Mouse (Mus musculus) lung, adult 18-20 months (tissue): ENCODE data around the gene Syt2.

Source experiments
- DNase-seq, 2 experiments: peaks; one replicate each; pipeline ENCODE4 v3.0.0; 2022; ENCODE audit warnings: mixed read lengths in 2 of 2

The Syt2 gene

DNA sequence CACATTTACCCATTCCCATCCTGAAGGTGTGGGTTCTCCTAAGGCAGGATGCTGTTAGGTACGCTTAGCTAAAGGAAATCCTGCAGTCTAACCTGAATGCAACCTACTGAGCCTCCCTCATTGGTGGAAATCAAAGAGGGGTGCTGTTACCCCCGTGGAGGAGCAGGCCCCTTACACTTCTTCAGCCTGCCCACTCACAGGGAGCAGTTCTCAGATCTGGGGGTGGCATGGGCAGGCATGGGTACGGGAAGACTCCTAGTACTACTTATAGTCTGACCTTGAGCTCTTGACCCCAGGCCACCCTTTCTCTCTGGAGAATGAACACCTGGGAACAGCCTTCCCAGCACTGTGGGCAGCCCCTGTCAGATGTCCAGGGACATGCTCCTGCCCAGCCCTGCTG lies 61.0 kb downstream of the Syt2 start:
- DNase-seq = no peak

DNA sequence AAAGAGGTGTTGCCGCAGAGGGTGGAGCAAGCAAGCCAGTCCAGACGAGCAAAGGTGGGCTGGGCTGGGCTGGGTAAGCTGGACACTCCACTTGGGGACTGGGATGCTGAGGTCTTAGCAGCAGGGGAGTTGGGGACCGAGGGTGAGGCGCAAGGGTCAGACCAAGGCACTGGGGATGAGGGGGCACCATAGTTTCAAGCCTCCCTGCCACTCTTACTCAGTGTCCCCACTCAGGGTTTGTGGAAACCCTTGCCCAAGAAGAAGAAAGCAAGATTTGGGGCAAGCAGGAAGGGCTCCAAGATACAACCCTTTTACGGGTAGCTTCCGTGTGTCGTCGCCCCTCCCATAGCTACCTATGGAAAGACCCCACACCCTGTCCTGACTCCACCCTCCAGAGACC lies 61.8 kb downstream of the Syt2 start:
- DNase-seq = no peak

DNA sequence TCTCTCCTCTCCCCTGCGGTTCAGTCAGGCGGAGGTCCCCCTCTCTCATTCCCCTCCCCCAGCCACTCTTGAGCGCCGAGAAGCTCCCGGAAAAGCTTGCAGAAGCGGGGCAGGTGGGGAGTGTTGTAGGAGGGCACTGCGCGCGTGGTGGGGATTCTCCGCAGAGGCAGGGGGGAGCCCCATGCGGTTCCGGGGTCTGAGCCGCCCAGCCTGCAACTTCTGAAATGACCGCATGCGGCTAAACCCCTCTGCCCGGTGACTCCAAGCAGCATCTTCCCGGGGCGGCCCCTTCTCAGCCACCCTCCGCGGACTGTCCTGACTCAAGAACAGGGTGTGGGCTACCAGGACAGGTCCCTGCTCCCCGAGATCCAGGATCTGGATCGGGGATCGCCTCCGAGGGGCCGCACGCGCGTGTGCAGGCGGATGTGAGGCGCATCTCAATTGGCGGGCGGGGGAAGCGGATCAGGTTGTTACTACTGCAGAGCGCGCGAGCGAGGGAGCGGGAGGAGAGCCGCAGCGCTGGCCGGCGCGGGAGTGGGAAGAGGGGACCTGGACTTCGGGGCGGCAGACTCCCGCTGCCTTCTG lies 62.4 kb downstream of the Syt2 start:
- DNase-seq = no peak

DNA sequence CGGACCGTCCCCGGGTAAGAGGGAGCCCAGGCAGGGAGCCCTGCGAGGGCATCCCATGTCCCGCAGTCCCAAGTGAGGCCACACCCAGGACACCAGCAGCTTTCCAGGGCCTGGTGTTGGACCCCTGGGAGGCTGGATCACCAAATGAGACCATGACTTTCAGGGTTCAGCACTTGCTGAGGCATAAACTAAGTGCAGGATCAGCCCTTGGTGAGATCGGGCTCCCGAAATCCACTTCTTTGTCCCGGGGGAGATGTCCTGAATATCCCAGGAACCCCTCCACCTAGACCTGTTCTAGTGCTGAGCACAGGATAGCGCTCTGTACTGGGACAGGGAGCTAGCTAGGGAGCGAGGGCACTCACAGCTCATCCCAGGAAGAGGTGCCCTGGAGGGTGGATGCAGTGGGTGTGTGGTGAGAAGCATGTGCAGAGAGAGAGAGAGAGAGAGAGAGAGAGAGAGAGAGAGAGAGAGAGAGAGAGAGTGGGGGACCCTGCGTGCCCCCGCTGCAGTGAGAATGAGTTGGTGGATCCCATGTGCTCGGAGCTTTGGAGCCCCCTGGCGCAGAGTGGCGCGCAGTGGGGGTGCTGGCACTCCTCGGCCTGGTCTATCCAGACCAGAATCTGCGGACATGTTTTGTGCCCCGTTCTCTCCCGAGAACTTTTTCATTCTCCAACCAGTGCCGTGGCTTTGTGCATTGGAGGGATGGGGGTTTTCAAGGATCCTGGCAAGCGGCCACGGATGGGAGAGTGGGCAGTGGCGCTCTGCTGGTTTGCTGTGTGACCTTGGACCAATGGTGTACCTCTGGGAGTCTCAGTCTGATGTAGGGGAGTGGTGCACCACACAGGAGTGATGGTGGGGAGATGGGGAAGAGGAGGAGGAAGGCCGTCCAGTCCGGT lies 63.2 kb downstream of the Syt2 start:
- DNase-seq = no peak

DNA sequence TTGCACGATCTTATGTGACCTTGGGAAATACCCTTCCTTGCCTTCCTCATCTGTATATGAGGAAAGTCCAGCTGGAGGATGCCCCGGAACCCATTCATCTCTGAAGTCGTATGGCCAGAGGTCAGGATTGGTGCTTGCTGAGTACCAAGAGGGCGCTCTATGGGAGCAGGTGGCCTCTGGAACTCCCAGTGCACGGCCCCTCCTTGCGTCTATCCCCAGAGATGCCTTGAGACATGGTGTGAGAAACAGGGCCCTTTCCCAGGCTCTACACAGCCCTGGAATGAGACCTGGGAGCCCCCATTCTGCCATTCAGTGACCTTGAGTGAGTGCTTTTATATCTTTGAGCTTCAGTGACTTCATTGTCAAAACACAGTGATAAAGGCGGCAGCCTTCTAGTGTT lies 64.6 kb downstream of the Syt2 start:
- no peak for DNase-seq

DNA sequence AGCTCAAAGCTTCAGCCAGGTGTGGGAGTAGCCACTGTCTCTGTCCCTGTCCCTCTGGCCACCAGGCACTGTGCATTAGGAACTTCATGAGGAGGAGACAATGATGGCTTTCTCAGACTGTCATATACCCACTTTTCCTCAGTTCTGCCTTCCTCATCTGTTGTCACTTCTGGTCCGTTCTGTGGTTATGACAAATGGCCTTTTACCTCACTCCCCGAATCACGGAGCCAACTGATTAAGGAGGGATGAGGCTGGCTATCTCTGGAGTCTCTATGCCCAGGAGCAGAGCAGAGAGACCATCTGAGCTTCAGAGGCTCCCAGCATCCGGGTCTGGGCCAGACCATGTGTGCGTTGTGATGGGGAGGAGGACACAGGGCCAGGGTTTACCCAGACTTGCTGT lies 65.2 kb downstream of the Syt2 start:
- DNase-seq = no peak

DNA sequence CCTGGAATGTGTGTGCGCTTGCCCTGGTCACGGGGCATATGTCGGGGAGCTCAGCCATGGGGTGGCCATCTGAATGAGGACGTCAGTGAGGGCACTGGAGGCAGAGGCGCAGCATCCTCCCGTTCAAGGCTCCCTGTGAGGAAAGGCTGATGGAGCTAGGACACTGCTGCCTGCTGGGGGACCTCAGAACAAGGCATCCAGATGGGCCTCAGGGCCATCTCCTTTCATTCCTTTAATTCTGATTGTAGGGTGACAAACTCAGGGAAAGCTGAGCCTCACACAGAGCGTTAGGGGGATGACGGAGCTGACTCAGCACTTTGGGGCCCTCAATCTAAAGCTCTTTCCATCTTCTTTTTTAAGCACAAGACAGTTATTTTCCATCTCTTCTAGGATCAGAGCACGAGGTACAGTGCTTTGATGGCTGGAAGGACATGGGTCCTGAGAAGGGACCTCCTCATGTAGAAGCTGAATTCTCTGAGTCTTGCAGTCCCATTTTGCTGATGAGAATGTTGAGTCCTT lies 66.4 kb downstream of the Syt2 start:
- DNase-seq = no peak

DNA sequence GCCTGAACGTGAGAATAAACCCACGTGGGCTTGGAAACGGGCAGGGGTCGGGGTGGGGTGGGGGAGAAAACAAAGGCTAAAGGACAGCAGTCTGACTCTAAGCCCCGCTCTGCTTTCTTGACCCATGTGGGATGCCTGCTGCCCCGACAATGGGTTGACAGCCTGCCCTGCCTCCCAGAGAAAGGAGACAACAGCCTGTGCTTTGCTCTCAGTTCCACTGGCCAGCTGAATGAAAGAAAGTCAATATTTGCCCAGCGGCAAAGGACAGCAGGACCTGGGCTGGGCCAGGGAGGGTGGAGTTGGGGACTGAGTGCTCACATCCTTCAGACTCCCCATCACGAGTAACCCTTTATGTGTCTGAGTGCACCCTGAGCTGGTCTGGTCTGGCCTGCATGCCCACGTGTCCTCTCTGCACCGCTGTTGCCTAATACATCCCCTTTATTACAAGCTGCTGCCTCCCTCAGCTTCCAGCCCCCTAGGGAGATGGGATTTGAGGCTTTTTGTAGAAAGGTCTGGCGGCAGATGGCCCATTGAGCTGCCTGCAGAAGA lies 67.0 kb downstream of the Syt2 start:
- DNase-seq = peak; percentile 50 to 67

DNA sequence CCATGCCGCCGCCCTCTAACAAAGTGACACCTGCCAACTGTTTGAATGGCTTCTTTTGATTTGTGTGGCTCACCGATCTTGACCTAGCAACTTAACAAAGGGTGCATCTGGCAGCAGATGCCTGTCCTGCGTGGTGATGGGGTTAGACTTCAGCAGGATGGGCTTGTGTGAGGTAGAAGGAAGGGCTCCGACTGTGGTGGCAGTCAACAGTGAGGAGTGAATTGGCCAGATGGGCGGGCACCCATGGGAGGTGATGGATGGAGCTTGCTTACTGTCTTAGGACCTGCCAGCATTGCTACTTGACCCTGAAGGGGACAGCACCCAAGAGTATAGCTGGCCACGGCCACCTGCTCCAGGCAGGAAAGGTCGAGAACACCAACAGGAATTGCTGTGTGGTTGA lies 67.7 kb downstream of the Syt2 start:
- DNase-seq = no peak

DNA sequence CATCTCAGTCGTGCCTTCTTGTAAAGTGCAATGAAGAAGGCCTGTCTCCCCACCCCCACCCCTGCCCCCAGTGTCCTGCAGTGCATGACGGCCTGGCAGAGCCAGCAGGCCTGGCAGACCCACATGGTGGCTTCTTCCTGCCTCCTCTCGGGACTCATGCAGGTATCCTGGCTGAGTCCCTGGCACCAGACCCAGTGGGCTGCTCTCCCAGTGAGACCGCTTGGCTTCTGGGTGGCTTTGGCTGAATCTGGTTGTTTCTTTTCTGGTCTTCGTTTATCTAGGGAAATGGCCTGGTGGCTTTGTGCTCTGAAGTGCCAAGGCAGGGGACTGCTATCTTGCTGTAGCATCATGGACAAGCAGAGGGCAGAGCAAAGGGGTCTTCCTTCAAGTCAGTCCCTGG lies 68.6 kb downstream of the Syt2 start:
- DNase-seq = no peak

DNA sequence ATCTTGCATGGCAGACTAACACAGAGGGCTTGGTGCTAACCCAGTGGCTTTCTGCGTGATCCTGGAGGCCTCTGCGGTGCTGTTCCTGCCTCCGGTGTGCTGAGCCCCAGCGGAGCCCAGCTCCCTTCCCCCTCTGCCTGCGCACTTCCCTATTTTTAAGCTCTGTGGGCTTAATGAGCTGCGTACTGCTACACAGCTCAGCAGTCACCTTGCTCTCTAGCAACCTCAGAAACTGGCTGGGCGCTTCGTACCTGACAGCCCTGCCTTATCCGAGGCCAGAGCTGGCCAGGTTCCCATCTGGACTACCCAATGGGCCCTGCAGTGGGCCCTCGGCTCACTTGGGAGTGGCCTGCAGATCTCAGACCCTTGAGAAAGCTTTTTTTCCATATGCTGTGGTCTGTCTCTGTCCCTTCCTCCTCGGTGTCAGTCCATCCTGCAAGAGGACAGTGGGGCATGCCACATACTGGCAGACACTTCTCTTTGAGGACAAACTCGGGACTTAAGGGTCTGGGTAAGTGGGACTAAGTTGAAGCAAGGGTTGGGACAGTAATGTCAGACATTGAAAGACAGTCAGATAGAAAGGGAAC lies 73.3 kb downstream of the Syt2 start:
- no peak for DNase-seq

DNA sequence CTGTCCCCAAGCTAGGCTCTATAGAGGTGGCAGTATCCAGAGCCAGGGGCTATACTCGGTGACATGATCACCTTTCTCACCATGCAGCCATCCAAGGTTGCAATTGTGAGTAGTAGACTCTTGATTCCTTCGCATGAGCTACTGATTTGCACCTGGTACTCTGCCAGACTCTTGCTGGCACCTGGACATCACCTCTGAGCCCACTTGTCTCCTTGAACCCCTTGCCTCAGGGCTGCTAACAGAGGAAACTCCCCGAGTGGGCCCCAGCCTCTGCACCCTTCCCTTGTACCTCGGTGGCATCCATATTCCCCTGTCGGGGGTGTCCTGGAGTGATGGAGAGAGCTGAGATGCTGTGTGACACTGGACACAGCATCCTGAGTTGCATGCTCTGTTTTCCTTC lies 75.0 kb downstream of the Syt2 start:
- no peak for DNase-seq

DNA sequence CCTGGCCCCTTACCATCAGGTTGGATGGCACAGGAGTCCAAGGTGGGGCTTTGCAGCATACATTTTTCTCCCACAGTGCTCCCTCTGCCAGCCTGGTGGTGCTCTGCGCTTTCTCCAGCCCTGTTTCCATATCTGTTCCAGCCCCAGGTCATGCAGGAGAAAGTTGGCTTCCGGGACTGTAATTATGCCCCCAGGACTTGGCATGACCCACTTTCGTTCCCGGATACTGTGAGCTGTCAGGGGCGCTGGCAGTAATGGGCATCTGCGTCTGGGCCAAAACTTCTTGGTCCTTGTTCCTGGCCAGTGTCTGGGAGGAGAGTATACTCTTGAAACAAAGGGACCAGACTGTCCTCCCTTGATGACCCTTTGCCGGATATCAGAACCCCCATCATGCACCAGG lies 76.4 kb downstream of the Syt2 start:
- no peak for DNase-seq

DNA sequence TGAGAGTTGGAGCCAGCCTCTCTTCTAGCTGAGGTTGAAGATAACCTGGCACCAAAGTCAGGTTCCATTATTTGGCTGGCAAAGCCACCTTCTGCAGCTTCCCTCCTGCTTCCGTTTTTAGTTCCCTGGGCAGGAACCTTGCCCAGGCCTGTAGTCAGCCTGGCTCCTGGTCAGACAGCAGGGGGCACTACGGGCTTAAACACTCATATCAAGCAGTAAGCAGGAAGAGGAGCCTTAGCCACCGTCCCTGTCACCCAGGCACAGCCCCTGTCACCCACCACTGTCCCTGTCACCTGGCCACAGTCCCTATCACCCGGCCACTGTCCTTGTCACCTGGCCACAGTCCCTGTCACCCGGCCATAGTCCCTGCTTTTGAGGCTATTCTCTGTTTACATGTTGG lies 78.8 kb downstream of the Syt2 start:
- DNase-seq = peak; percentile 33 to 44

DNA sequence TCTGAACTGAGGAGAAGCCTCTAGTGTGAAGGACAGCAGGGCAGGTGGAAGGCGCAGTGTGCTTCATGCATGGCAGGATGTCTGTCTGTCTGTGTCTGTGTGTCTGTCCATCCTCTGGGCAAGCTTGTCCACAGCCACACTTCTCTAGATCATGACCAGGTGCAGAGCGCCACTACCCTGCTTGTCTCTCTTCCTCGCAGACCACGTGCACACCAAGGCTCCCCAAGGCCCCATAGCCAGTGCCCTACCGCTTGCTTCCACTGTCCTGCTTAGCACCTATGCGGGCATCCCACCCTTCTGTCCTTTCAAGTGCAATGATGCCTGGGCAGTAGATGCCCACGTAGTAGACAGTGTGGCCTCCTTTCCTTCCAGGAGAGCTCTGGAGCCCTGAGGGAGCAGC lies 80.0 kb downstream of the Syt2 start:
- no peak for DNase-seq

DNA sequence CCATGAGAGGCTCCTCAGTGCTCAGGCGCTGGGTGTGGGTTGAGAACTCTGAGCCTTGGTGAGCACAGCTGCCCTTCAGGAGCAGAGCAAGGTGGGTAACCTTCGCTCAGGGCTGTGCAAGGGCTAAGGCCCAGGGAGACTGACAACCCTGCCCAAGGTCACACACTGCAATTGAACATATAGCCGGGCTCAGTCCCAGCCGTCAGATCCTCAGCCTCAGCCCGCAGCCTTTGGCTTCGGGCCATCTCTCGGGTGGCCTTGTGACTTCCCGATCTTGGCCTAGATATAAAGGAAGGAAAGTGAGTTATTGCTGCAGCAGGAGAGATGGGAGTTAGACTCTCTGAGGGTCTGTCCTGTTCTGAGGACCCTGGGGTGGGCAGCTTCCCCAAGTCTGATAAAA lies 80.8 kb downstream of the Syt2 start:
- DNase-seq = no peak

DNA sequence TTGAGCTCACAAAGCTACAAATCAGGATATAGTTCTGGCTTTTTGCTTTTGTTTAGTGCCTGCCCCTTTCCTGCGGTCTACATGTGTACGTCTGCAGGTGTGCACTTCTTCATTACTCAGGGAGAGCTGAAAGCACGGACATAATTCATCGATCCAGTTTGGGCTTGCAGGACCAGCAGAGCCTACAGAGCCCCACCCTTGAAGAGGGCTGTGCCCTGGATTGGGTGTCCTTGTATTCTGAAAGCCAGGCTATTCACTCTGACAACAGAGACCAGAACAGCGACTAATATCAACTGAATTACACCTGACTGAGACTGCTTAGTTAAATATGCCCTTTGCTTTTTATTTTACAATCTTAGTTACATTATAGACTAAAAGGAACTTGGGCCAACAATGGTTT lies 87.2 kb downstream of the Syt2 start:
- DNase-seq = no peak

DNA sequence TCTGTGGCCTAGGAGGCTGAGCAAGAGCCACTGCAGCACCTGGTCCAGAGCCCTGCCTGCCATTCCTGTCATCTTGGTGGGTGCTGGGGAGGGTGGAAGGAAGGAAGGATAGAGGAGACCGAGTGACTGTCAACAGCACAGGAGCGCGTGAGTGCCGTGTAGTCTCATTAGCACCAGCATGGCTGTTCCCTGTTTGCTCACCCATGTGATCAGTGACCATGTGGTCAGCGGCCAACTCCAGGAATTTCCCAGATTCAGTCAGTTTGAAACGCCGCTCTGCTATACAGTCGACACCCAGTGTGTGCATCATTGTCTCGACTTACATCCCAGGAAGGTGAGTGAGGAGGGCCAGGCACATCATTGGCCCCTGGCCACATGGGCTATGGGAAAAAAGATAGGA lies 91.0 kb downstream of the Syt2 start:
- DNase-seq = no peak

DNA sequence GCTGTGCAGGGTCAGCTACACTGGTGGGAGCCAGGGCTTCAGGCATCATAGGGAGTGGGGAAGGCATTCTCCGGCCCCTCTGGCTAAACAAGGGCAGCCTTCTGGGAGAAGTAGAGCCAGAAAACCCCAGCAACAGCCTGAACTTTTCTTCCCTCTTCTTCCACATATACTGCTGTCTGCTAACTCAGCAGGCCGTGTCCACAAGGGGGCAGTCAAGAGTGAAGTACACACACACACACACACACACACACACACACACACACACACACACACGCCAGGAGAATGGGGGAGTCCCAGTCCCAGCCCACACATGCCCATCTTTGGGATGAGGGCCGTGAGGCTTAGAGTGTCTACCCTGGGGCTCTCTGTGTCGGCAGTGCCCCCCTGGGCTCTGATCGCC lies 95.0 kb downstream of the Syt2 start:
- no peak for DNase-seq

DNA sequence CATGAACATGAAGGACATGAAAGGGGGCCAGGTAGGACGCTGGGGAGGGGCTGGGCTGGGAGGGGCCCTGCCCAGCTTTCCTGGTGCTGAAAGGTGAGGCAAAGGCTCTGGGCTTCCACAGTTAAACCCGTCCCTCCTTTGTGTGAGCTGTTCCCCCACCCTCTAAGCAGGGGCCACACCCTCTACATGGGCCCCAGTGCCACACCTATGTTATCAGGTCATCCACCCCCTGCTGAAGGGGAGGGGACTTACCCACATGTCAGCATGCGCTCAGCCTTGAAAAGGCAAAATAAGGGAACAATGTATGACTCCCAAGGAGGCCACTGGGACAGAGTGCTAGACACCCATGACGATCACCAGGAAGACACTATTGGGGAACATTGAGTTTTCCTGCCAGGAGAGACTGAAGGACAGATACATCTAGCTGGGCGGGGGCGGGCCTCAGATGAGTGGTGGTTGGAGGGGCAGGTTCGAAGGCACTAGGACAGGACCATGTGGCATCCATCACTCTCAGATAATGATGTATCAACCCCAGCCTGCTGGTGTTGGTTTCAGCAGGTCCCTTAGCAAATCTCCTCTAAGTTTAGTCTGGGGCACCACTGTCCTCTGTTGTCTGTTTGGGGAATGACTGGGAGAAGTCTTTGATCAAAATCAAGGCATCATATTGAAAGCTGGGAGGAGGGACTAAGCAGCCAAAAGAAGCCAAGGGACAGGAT lies 95.6 kb downstream of the Syt2 start:
- no peak for DNase-seq

DNA sequence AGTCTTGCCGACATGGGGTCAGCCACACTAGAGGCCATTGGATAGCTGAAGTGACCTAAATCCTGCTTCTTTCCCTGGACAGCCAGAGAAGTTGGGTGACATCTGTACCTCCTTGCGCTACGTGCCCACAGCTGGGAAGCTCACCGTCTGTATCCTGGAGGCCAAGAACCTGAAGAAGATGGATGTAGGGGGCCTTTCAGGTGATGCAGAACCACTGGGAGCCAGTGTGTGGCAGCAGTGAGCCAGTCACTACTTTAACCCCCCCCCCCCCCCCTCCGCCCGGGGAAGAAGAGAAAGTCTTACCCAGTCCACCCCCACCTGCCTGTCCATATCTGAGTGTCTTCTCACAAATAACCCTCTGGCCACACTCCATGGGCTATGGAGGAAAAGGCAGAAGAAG lies 99.2 kb downstream of the Syt2 start:
- DNase-seq = no peak

DNA sequence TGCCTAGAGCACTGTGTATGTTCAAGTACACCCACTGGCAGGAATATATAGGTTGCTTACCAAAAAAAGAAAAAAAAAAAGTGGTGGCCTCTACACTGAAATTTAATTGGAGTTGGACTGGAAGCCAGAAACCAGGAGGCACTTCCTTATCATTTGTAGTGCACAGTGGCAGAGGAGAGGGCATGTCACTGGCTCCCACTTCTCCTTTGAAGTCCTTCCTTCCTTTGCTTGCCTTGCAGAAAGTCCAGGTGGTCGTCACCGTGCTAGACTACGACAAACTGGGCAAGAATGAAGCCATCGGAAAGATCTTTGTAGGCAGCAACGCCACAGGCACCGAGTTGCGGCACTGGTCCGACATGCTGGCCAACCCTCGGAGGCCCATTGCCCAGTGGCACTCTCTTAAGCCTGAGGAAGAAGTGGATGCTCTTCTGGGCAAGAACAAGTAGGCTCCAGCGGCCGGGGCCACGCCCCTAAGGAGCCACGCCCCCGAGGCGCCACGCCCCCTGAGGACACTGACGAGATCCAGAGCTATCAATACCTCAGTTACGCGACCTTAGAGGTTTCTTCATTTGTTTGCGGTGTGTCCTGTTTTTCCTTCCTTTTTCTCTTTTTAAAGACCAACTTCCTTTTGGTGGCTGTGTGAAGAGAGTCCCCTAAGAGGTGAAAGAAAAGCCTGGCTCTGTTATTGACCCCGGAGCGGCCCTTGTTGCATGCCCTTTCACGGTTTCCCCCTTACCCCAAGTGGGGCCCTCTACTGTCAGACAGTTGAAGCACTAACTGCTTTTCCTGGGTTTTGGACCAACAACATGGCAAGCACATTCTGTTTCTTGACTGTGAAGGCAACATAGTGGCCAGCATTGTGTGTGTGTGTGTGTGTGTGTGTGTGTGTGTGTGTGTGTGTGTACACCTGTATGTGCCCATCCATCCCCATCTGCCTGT lies 101.0 kb downstream of the Syt2 start:
- peak; percentile 63 to 76 for DNase-seq
